Mouse (Mus musculus) neural tube, postnatal 0 days (tissue): ENCODE measurements around the gene Hyls1. TPM values are rescaled to one million over a fixed set of nuclear protein-coding genes. Genes with fewer than 3 reads are reported as not detected.

Experiments used
- polyA plus RNA-seq: library from polyadenylated mRNA; unstranded; fragments of >200 nt; fragmentation: Nextera tagmentation; extraction: Ambion mirVana; gene quantifications from 2 replicates; pipeline ENCODE4 v1.2.1, GENCODE M21; 2015

Gene Hyls1
- 9.9 and 10.3 TPM in 2 replicates for polyA plus RNA-seq

DNA sequence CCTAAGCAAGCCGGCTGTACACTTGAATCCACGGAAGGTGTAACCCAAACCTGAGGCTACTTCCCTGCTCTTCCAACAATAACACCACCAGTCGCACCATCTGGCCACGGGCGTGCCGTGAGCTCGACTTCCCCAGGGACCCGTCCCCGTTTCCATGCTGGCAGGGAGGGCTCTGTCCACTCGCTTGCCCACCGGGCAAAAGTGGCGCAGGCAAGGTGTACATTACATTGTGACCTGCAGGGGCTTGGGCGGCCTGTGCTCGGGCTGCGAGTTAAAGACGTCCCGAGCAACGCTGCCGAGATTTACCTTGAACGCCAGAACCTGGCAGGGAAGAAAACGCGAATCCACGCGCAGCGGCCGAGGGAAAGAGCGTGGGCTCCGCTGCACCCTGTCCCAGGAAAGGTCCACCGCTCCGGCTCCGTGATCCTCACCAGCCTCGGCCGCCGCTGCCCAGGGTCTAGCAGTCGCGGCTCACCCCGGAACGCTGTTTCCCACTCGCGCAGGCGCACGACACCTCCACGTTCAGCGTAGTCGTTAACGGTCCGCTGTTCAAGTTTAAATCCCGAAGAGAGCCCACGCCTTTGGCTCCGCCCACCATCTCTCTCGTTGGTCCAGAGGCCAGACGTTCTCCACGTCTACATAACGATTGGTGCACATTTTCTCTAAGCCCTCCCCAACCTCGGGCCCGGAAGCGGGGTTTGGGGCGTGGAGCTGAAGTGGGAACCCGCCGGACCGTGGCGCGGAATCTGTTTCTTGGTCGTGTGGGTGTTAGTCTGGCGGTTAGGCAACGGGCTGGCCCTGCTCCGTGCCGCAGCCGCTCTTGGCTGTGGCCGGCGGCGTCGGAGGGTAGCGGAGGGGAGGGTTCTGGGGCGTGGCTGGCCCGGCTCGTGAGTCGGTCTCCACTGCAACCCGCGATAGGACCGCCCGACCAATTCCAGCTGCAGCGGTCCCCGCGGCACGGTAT lies at the start of gene Hyls1, which contains the start of gene Pate2:
Gene Hyls1, minus strand, starts transcription at position 828 of the 964 bp plus-strand sequence.
Gene Pate2, plus strand, starts transcription at position 714 of the 964 bp plus-strand sequence.

GRCm38 (mm10) chr9:35611841-35612240 lies 41.6 kb upstream of the Hyls1 start, which contains the start of gene Pate4:
Gene Pate4 (minus strand): TSS chr9:35611941.

DNA sequence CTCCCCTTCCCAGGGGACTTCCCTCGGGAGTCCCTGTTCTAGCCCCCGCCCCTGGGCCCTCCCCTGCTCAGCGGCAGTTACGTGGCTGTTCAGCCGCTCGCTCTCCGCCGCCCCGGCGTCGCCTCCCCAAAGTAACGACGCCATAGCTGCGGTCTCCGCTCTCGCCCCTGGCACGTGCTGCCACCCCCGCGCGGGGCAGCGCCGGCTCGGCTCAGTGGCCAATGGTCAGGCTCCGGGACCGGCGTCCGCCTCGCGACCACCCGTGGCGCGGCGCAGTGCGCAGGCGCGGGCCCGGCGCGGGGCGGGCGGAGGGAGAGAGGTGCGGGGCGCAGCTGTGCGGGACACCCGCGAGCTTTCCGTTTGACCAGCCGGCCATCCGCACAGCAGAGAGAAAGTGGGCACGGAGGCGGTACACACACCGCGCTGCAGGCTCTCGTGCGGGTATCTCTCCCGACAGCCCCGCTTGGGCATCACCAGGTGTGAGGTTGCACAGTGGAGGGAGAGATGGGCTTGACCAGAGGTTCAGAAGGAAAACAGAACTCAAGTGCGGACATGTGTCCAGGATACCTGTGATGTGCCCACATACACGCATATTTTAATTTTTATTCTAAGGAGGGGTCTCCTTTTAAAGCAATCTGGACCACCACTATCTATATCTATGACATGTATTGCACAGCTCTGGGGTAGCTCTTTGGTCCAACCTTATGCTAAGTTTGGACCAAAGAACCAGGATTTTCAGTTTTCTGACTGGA lies 11.8 kb downstream of the Hyls1 start, which contains the start of the genes Ddx25 and Pus3:
Gene Ddx25, minus strand, starts transcription at position 272 of the 752 bp plus-strand sequence.
Gene Pus3, plus strand, starts transcription at position 339 of the 752 bp plus-strand sequence.

GRCm38 (mm10) chr9:35518169-35518568 lies 52.0 kb downstream of the Hyls1 start, which contains the start of gene Gm1113:
Gene Gm1113 (minus strand): TSS chr9:35518269.

Other genes starting within 250 kb of the Hyls1 start
- 1.3 and 1.8 TPM in 2 replicates for gene Cdon, start 149.3 kb downstream of the Hyls1 start, polyA plus RNA-seq
- gene Gm1113, start 52.1 kb downstream of the Hyls1 start, polyA plus RNA-seq = not detected in 2 replicates
- 24.8 and 25.4 TPM in 2 replicates for gene Ddx25, start 11.9 kb downstream of the Hyls1 start, polyA plus RNA-seq
- 12.1 and 12.5 TPM in 2 replicates for gene Pus3, start 11.8 kb downstream of the Hyls1 start, polyA plus RNA-seq
- 0.65 and 0.93 TPM in 2 replicates for gene Pate2, start 114 bp downstream of the Hyls1 start, polyA plus RNA-seq
- gene Pate4, start 41.5 kb upstream of the Hyls1 start, polyA plus RNA-seq = not detected in 2 replicates
- gene Pate3, start 77.8 kb upstream of the Hyls1 start, polyA plus RNA-seq = not detected in 2 replicates
- gene Pate1, start 117.0 kb upstream of the Hyls1 start, polyA plus RNA-seq = not detected in 2 replicates
- gene Gm17677, start 170.7 kb upstream of the Hyls1 start, polyA plus RNA-seq = not detected in 2 replicates
- gene Gm17727, start 207.7 kb upstream of the Hyls1 start, polyA plus RNA-seq = not detected in 2 replicates
- not detected in 2 replicates for gene Gm27235, start 219.7 kb upstream of the Hyls1 start, polyA plus RNA-seq
- not detected in 2 replicates for gene D730048I06Rik, start 219.7 kb upstream of the Hyls1 start, polyA plus RNA-seq